Mouse (Mus musculus) layer of hippocampus, postnatal 10 days (tissue): ENCODE results near the gene Mgat3. TPM values are rescaled to one million over a fixed set of nuclear protein-coding genes. Genes with fewer than 3 reads are reported as not detected.

Experiments
- DNase-seq, 2 experiments: peaks; one replicate each; pipeline ENCODE4 v3.0.0; 2021; ENCODE audit warnings: low spot score in 2 of 2
- total RNA-seq, 2 experiments: library from RNA; stranded (reverse); gene quantifications; 2 replicates each; pipeline ENCODE4 v1.2.3; 2021

Mgat3 gene
- total RNA-seq, 2 experiments from 2014 or later = 85.8 to 89.8 TPM

- DNase-seq = no peak
Measured at GRCm38 (mm10) chr15:80175316-80175715, 1.8 kb downstream of the Mgat3 start.

GRCm38 (mm10) chr15:80175756-80176155 lies 2.2 kb downstream of the Mgat3 start:
- no peak for DNase-seq

- no peak for DNase-seq
Measured at GRCm38 (mm10) chr15:80181561-80181960, 8.0 kb downstream of the Mgat3 start.

- DNase-seq = no peak
Measured at GRCm38 (mm10) chr15:80182072-80182700, 8.7 kb downstream of the Mgat3 start.

GRCm38 (mm10) chr15:80188927-80189326 lies 15.4 kb downstream of the Mgat3 start:
- DNase-seq = no peak

GRCm38 (mm10) chr15:80190075-80190474 lies 16.6 kb downstream of the Mgat3 start:
- no peak for DNase-seq

GRCm38 (mm10) chr15:80191585-80192245 lies 18.2 kb downstream of the Mgat3 start:
- DNase-seq = no peak

- DNase-seq = no peak
Measured at GRCm38 (mm10) chr15:80192246-80192585, 18.7 kb downstream of the Mgat3 start.

- DNase-seq = no peak
Measured at GRCm38 (mm10) chr15:80192847-80193246, 19.3 kb downstream of the Mgat3 start.

GRCm38 (mm10) chr15:80199556-80199955 lies 26.0 kb downstream of the Mgat3 start:
- no peak for DNase-seq

- DNase-seq = peak; percentile 48 to 54
Measured at GRCm38 (mm10) chr15:80202111-80202775, 28.7 kb downstream of the Mgat3 start.

GRCm38 (mm10) chr15:80203406-80203805 lies 29.9 kb downstream of the Mgat3 start:
- DNase-seq = no peak

- no peak for DNase-seq
Measured at GRCm38 (mm10) chr15:80206057-80206565, 32.6 kb downstream of the Mgat3 start.

GRCm38 (mm10) chr15:80208446-80208845 lies 34.9 kb downstream of the Mgat3 start:
- no peak for DNase-seq

GRCm38 (mm10) chr15:80213688-80214087 lies 40.2 kb downstream of the Mgat3 start:
- DNase-seq = no peak

GRCm38 (mm10) chr15:80215716-80216479 lies 42.4 kb downstream of the Mgat3 start:
- peak; percentile 61 to 63 for DNase-seq

- no peak for DNase-seq
Measured at GRCm38 (mm10) chr15:80216480-80216820, 42.9 kb downstream of the Mgat3 start.

- no peak for DNase-seq
Measured at GRCm38 (mm10) chr15:80217476-80217875, 44.0 kb downstream of the Mgat3 start.

- no peak for DNase-seq
Measured at GRCm38 (mm10) chr15:80219211-80219610, 45.7 kb downstream of the Mgat3 start.

- DNase-seq = no peak
Measured at GRCm38 (mm10) chr15:80219705-80220657, 46.5 kb downstream of the Mgat3 start.

GRCm38 (mm10) chr15:80221031-80221430 lies 47.5 kb downstream of the Mgat3 start:
- no peak for DNase-seq
